Mouse (Mus musculus): ENCODE results near the gene Cpeb1.
A peak's percentile ranks its signal among the peaks of the same experiment; 100 is the strongest.

Cpeb1 gene

GRCm38 (mm10) chr7:81369724-81370123 lies 85.5 kb downstream of the Cpeb1 start:
- no peak for DNase-seq

GRCm38 (mm10) chr7:81367946-81368345 lies 87.3 kb downstream of the Cpeb1 start:
- no peak for DNase-seq

- no peak for DNase-seq
These were observed 98.3 kb downstream of the Cpeb1 start for GRCm38 (mm10) chr7:81356975-81357374.

- no peak for DNase-seq
These were observed 98.9 kb downstream of the Cpeb1 start for GRCm38 (mm10) chr7:81356360-81356759.

- no peak for DNase-seq
These were observed 99.5 kb downstream of the Cpeb1 start for GRCm38 (mm10) chr7:81355746-81356145.

- no peak for DNase-seq
These were observed 103.4 kb downstream of the Cpeb1 start for GRCm38 (mm10) chr7:81351826-81352225.

- no peak for DNase-seq
These were observed 107.1 kb downstream of the Cpeb1 start for GRCm38 (mm10) chr7:81348206-81348605.

GRCm38 (mm10) chr7:81345447-81346170 lies 109.7 kb downstream of the Cpeb1 start:
- no peak for DNase-seq

- DNase-seq = peak; percentile 96
These were observed 110.5 kb downstream of the Cpeb1 start, which contains the start of gene Rps17 for GRCm38 (mm10) chr7:81344544-81345446. Rps17 (minus strand) TSS chr7:81345254.

GRCm38 (mm10) chr7:81343831-81344230 lies 111.4 kb downstream of the Cpeb1 start:
- DNase-seq = peak; percentile 52

- DNase-seq = peak; percentile 40
These were observed 111.9 kb downstream of the Cpeb1 start for GRCm38 (mm10) chr7:81343316-81343715.

- no peak for DNase-seq
These were observed 112.7 kb downstream of the Cpeb1 start for GRCm38 (mm10) chr7:81342356-81343094.

GRCm38 (mm10) chr7:81341563-81341962 lies 113.7 kb downstream of the Cpeb1 start:
- no peak for DNase-seq

GRCm38 (mm10) chr7:81339783-81340182 lies 115.5 kb downstream of the Cpeb1 start:
- peak; percentile 73 for DNase-seq

- no peak for DNase-seq
These were observed 116.8 kb downstream of the Cpeb1 start for GRCm38 (mm10) chr7:81338522-81338873.

- no peak for DNase-seq
These were observed 117.3 kb downstream of the Cpeb1 start for GRCm38 (mm10) chr7:81337785-81338521.

- DNase-seq = peak; percentile 65
These were observed 118.9 kb downstream of the Cpeb1 start for GRCm38 (mm10) chr7:81336432-81336786.

- DNase-seq = no peak
These were observed 119.4 kb downstream of the Cpeb1 start for GRCm38 (mm10) chr7:81335705-81336431.

GRCm38 (mm10) chr7:81331851-81332250 lies 123.4 kb downstream of the Cpeb1 start:
- no peak for DNase-seq

GRCm38 (mm10) chr7:81330767-81331166 lies 124.5 kb downstream of the Cpeb1 start:
- DNase-seq = no peak

GRCm38 (mm10) chr7:81327661-81328060 lies 127.6 kb downstream of the Cpeb1 start:
- DNase-seq = no peak

- DNase-seq = peak; percentile 64
These were observed 128.4 kb downstream of the Cpeb1 start for GRCm38 (mm10) chr7:81326859-81327258.
